Mouse (Mus musculus) adrenal gland, postnatal 36 days (tissue): ENCODE data around the gene Sik2. TPM values are rescaled to one million over a fixed set of nuclear protein-coding genes. Genes with fewer than 3 reads are reported as not detected.

ENCODE experiments used
- total RNA-seq, 2 experiments: library from RNA; stranded (reverse); gene quantifications; 2 replicates each; pipeline ENCODE4 v1.2.3; 2021

Gene Sik2
- total RNA-seq, 2 experiments from 2014 or later: 96.2 to 114 TPM

Other genes with a start within 250 kb of the Sik2 start
- gene Fdxacb1, start 240.8 kb downstream of the Sik2 start, total RNA-seq: 1 to 10 TPM; 4.2 to 6.1 TPM
- 10 to 100 TPM; 24.2 to 27.7 TPM for gene Alg9, start 234.1 kb downstream of the Sik2 start, total RNA-seq
- 10 to 100 TPM; 34.9 to 44.5 TPM for gene 1110032A03Rik, start 233.6 kb downstream of the Sik2 start, total RNA-seq
- gene Ppp2r1b, start 163.8 kb downstream of the Sik2 start, total RNA-seq: 10 to 100 TPM; 35.4 to 35.7 TPM
- gene Btg4, start 51.8 kb upstream of the Sik2 start, total RNA-seq: not detected
- gene Layn, start 68.0 kb upstream of the Sik2 start, total RNA-seq: 1 to 10 TPM; 6.5 to 8.3 TPM
- under 1 TPM in 1 of 2 experiments, not detected in 1; 0.49 TPM for gene 4833427G06Rik, start 93.0 kb upstream of the Sik2 start, total RNA-seq
- gene Gm32742, start 156.4 kb upstream of the Sik2 start, total RNA-seq: not detected
- not detected for gene Pou2af1, start 204.6 kb upstream of the Sik2 start, total RNA-seq